Mouse (Mus musculus) hindbrain, embryonic 16.5 days (tissue): ENCODE results near the gene Magi1. TPM values are rescaled to one million over a fixed set of nuclear protein-coding genes. Genes with fewer than 3 reads are reported as not detected.

ENCODE experiments used
- ATAC-seq: fragments of 200-750 bp; cut with Nextera tagmentation; 2 replicates; pipeline ENCODE4 v1.8.0; 2017; ENCODE audit warnings: moderate TSS enrichment, moderate library complexity
- H3K27ac ChIP-seq: fragments of 300-500 bp; sonication (generic); 2 replicates; pipeline ENCODE4 v1.5.1; 2014; ENCODE audit warnings: low read depth, mild to moderate bottlenecking, control low read depth, low read length, moderate library complexity
- H3K27me3 ChIP-seq: fragments of 300-500 bp; sonication (generic); replicated peaks from 2 replicates; pipeline ENCODE4 v1.6.1; 2014; ENCODE audit warnings: low read length; ENCODE audit not compliant: control insufficient read depth, insufficient read depth
- H3K36me3 ChIP-seq: fragments of 300-500 bp; sonication (generic); 2 replicates; pipeline ENCODE4 v1.6.1; 2014; ENCODE audit warnings: mild to moderate bottlenecking, low read length, moderate library complexity, mixed read lengths; ENCODE audit not compliant: control insufficient read depth, insufficient read depth
- H3K4me1 ChIP-seq: fragments of 300-500 bp; sonication (generic); 2 replicates; pipeline ENCODE4 v1.6.1; 2014; ENCODE audit warnings: low read depth, low read length; ENCODE audit not compliant: control insufficient read depth, insufficient read depth
- H3K4me2 ChIP-seq: fragments of 300-500 bp; sonication (generic); 2 replicates; pipeline ENCODE4 v1.6.1; 2014; ENCODE audit warnings: mild to moderate bottlenecking, low read length, control low read depth, moderate library complexity
- H3K4me3 ChIP-seq: fragments of 300-500 bp; sonication (generic); 2 replicates; pipeline ENCODE4 v1.5.1; 2014; ENCODE audit warnings: mild to moderate bottlenecking, low read length, control low read depth, moderate library complexity
- H3K9ac ChIP-seq: fragments of 300-500 bp; sonication (generic); 2 replicates; pipeline ENCODE4 v1.6.1; 2014; ENCODE audit warnings: low read depth, mild to moderate bottlenecking, control low read depth, low read length, moderate library complexity
- H3K9me3 ChIP-seq: fragments of 300-500 bp; sonication (generic); 2 replicates; pipeline ENCODE4 v1.6.1; 2014; ENCODE audit warnings: mild to moderate bottlenecking, low read length, moderate library complexity; ENCODE audit not compliant: control insufficient read depth
- WGBS: fragments of 180-500 bp; shearing (Covaris S2); extraction: QIAGEN DNeasy Blood & Tissue Kit; methylation state at CpG from one replicate; pipeline ENCODE4 v1.1.7; 2014; 5-methylcytosine and 5-hydroxymethylcytosine counted together
- polyA plus RNA-seq: library from polyadenylated mRNA; unstranded; fragments of >200 nt; fragmentation: Nextera tagmentation; extraction: Ambion mirVana; gene quantifications from 2 replicates; pipeline ENCODE4 v1.2.1, GENCODE M21; 2015

Magi1 gene
- polyA plus RNA-seq, 1 experiment from 2014 or later: 27.7 TPM

- Histone ChIP-seq H3K4me2 (no peak overlapping the region), H3K4me3 (no peak overlapping the region), H3K27me3 (no peaks in the 10 kb centered on the region), H3K27ac (no peak overlapping the region), H3K9me3 (no peaks in the 10 kb centered on the region), H3K4me1 (peaks cover 3% of the 10 kb centered on the region; the same call in 1 of the 2 replicates), H3K36me3 (no peaks in the 10 kb centered on the region), H3K9ac (no peak overlapping the region)
- 93% methylated on average over 2 of the region's 2 CpGs for WGBS
- ATAC-seq: no peak
These were observed 84.0 kb downstream of the Magi1 start for GRCm38 (mm10) chr6:94199696-94200095.

- Histone ChIP-seq H3K27ac (no peak overlapping the region), H3K4me2 (no peak overlapping the region), H3K9ac (no peak overlapping the region), H3K4me1 (peaks cover 3% of the 10 kb centered on the region; the same call in 1 of the 2 replicates), H3K36me3 (no peaks in the 10 kb centered on the region), H3K27me3 (no peaks in the 10 kb centered on the region), H3K4me3 (no peak overlapping the region), H3K9me3 (no peaks in the 10 kb centered on the region)
- no peak for ATAC-seq
- WGBS: 87% methylated on average over 1 of the region's 1 CpGs
These were observed 85.9 kb downstream of the Magi1 start for GRCm38 (mm10) chr6:94197831-94198230.

- Histone ChIP-seq H3K4me3 (no peak overlapping the region), H3K27me3 (no peaks in the 10 kb centered on the region), H3K9me3 (no peaks in the 10 kb centered on the region), H3K9ac (no peak overlapping the region), H3K27ac (no peak overlapping the region), H3K36me3 (no peaks in the 10 kb centered on the region), H3K4me2 (no peak overlapping the region), H3K4me1 (peaks cover 3% of the 10 kb centered on the region; the same call in 1 of the 2 replicates)
- ATAC-seq: no peak
- 86% methylated on average over 14 of the region's 14 CpGs for WGBS
These were observed 88.3 kb downstream of the Magi1 start for GRCm38 (mm10) chr6:94195303-94195911.

GRCm38 (mm10) chr6:94190830-94191229, 92.9 kb downstream of the Magi1 start:
- Histone ChIP-seq H3K9me3 (no peaks in the 10 kb centered on the region), H3K36me3 (no peaks in the 10 kb centered on the region), H3K4me1 (peaks cover 3% of the 10 kb centered on the region; the same call in 1 of the 2 replicates), H3K27ac (no peak overlapping the region), H3K9ac (no peak overlapping the region), H3K27me3 (no peaks in the 10 kb centered on the region), H3K4me2 (no peak overlapping the region), H3K4me3 (no peak overlapping the region)
- 88% methylated on average over 5 of the region's 5 CpGs for WGBS
- ATAC-seq: no peak

GRCm38 (mm10) chr6:94189379-94189778, 94.3 kb downstream of the Magi1 start:
- H3K27me3 ChIP-seq: no peaks in the 10 kb centered on the region
- WGBS: 70% methylated on average over 5 of the region's 5 CpGs
- no peak overlapping the region for H3K4me3 ChIP-seq
- no peaks in the 10 kb centered on the region for H3K36me3 ChIP-seq
- H3K9ac ChIP-seq: no peak overlapping the region
- H3K9me3 ChIP-seq: no peaks in the 10 kb centered on the region
- H3K4me1 ChIP-seq: no peaks in the 10 kb centered on the region
- H3K4me2 ChIP-seq: no peak overlapping the region
- no peak overlapping the region for H3K27ac ChIP-seq
- ATAC-seq: no peak

- Histone ChIP-seq H3K9ac (no peak overlapping the region), H3K9me3 (no peaks in the 10 kb centered on the region), H3K4me2 (no peak overlapping the region), H3K36me3 (no peaks in the 10 kb centered on the region), H3K27ac (no peak overlapping the region), H3K27me3 (no peaks in the 10 kb centered on the region), H3K4me1 (peaks cover 12% of the 10 kb centered on the region), H3K4me3 (no peak overlapping the region)
- no peak for ATAC-seq
- WGBS: 74% methylated on average over 7 of the region's 7 CpGs
These were observed 96.9 kb downstream of the Magi1 start for GRCm38 (mm10) chr6:94186628-94187319.

- H3K9me3 ChIP-seq: no peaks in the 10 kb centered on the region
- no peak overlapping the region for H3K9ac ChIP-seq
- 80% methylated on average over 4 of the region's 4 CpGs for WGBS
- H3K4me2 ChIP-seq: no peak overlapping the region
- H3K27ac ChIP-seq: no peak overlapping the region
- no peaks in the 10 kb centered on the region for H3K27me3 ChIP-seq
- no peak for ATAC-seq
- H3K36me3 ChIP-seq: no peaks in the 10 kb centered on the region
- peaks cover 13% of the 10 kb centered on the region for H3K4me1 ChIP-seq
- no peak overlapping the region for H3K4me3 ChIP-seq
These were observed 99.4 kb downstream of the Magi1 start for GRCm38 (mm10) chr6:94184268-94184667.

GRCm38 (mm10) chr6:94183354-94183851, 100.3 kb downstream of the Magi1 start:
- ATAC-seq: no peak
- no peak overlapping the region for H3K9ac ChIP-seq
- peaks cover 13% of the 10 kb centered on the region for H3K4me1 ChIP-seq
- no peaks in the 10 kb centered on the region for H3K36me3 ChIP-seq
- WGBS: 38% methylated on average over 14 of the region's 14 CpGs
- H3K27ac ChIP-seq: no peak overlapping the region
- H3K4me2 ChIP-seq: peak overlapping the region; percentile 28
- no peak overlapping the region for H3K4me3 ChIP-seq
- H3K27me3 ChIP-seq: no peaks in the 10 kb centered on the region
- no peaks in the 10 kb centered on the region for H3K9me3 ChIP-seq

- no peaks in the 10 kb centered on the region for H3K9me3 ChIP-seq
- H3K4me1 ChIP-seq: peaks cover 13% of the 10 kb centered on the region
- no peaks in the 10 kb centered on the region for H3K36me3 ChIP-seq
- no peak overlapping the region for H3K4me2 ChIP-seq
- H3K27ac ChIP-seq: no peak overlapping the region
- no peak overlapping the region for H3K9ac ChIP-seq
- 17% methylated on average over 2 of the region's 2 CpGs for WGBS
- ATAC-seq: no peak
- no peaks in the 10 kb centered on the region for H3K27me3 ChIP-seq
- no peak overlapping the region for H3K4me3 ChIP-seq
These were observed 102.0 kb downstream of the Magi1 start for GRCm38 (mm10) chr6:94181673-94182255.
